Mouse (Mus musculus) midbrain, embryonic 15.5 days (tissue): Measurements from ENCODE around the gene Epm2a. TPM values are rescaled to one million over a fixed set of nuclear protein-coding genes. Genes with fewer than 3 reads are reported as not detected.
"Not testable (repeated sequence)": the region's sequence is repeated elsewhere in the genome, so short reads cannot be mapped to it uniquely, and the experiment has no call there.

Source experiments
- ATAC-seq: fragments of 200-750 bp; cut with Nextera tagmentation; replicated peaks from 2 replicates; pipeline ENCODE4 v1.8.0; 2017; ENCODE audit warnings: moderate TSS enrichment
- H3K27ac ChIP-seq: fragments of 300-500 bp; sonication (generic); 2 replicates; pipeline ENCODE4 v1.5.1; 2015; ENCODE audit warnings: mild to moderate bottlenecking, inconsistent platforms
- H3K27me3 ChIP-seq: fragments of 300-500 bp; sonication (generic); replicated peaks from 2 replicates; pipeline ENCODE4 v1.6.1; 2015; ENCODE audit warnings: inconsistent platforms
- H3K36me3 ChIP-seq: fragments of 300-500 bp; sonication (generic); replicated peaks from 2 replicates; pipeline ENCODE4 v1.6.1; 2015; ENCODE audit warnings: inconsistent platforms
- H3K4me1 ChIP-seq: fragments of 300-500 bp; sonication (generic); 2 replicates; pipeline ENCODE4 v1.6.1; 2015; ENCODE audit warnings: inconsistent platforms
- H3K4me2 ChIP-seq: fragments of 300-500 bp; sonication (generic); 2 replicates; pipeline ENCODE4 v1.6.1; 2015; ENCODE audit warnings: inconsistent platforms, mild to moderate bottlenecking, moderate library complexity
- H3K4me3 ChIP-seq: fragments of 300-500 bp; sonication (generic); 2 replicates; pipeline ENCODE4 v1.5.1; 2015; ENCODE audit warnings: mild to moderate bottlenecking, inconsistent platforms
- H3K9ac ChIP-seq: fragments of 300-500 bp; sonication (generic); 2 replicates; pipeline ENCODE4 v1.6.1; 2015; ENCODE audit warnings: mild to moderate bottlenecking, inconsistent platforms
- H3K9me3 ChIP-seq: fragments of 300-500 bp; sonication (generic); 2 replicates; pipeline ENCODE4 v1.6.1; 2016; ENCODE audit warnings: inconsistent platforms
- WGBS: fragments of 180-500 bp; shearing (Covaris S2); methylation state at CpG from one replicate; pipeline ENCODE4 v1.1.7; 2015; ENCODE audit warnings: mixed read lengths; 5-methylcytosine and 5-hydroxymethylcytosine counted together
- polyA plus RNA-seq: library from polyadenylated mRNA; unstranded; fragments of >200 nt; fragmentation: Nextera tagmentation; extraction: Ambion mirVana; gene quantifications from 2 replicates; pipeline ENCODE4 v1.2.1, GENCODE M21; 2015

Gene Epm2a
- polyA plus RNA-seq, 1 experiment from 2014 or later, result 1.6 TPM

GRCm38 (mm10) chr10:11344536-11345468, 1.6 kb downstream of the Epm2a start:
- ATAC-seq, result no peak
- Histone ChIP-seq H3K27me3 (no peaks in the 10 kb centered on the region), H3K9ac (no peak overlapping the region), H3K9me3 (no peaks in the 10 kb centered on the region), H3K27ac (no peak overlapping the region), H3K36me3 (no peaks in the 10 kb centered on the region), H3K4me2 (peak overlapping the region; percentile 60; the same call in 1 of the 2 replicates), H3K4me3 (no peak overlapping the region), H3K4me1 (peaks cover 7% of the 10 kb centered on the region)
- WGBS, result 77% methylated on average over 18 of the region's 18 CpGs

DNA sequence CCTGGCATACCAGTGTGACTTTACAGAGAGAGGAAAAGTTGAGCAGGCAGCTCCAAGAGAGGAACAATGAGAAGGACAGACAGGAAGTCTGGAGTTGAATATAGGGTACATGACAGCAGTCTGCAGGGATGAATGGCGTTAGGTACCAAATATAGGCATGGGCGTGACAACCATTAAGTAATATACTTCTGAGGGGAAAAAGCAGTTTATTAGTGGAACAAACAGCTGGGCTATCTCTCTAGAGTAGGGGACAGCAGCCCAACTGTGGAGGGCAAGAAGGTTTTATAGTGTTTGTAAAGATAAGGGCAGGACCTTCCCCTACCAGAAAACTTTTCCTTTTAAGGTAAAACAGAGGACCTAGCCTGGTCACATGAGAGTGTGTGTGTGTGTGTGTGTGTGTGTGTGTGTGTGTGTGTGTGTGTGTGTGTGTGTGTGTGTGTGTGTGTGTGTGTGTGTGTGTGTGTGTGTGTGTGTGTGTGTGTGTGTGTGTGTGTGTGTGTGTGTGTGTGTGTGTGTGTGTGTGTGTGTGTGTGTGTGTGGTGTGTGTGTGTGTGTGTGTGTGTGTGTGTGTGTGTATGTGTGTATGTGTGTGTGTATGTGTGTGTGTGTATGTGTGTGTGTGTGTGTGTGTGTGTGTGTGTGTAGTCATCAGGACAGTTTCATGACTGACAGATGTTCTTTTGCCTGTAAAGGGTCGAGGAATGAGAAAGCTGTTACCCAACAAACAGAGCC, 7.2 kb downstream of the Epm2a start:
- H3K27ac ChIP-seq, ATAC-seq, H3K9ac ChIP-seq, H3K4me3 ChIP-seq, H3K36me3 ChIP-seq, H3K4me1 ChIP-seq, H3K4me2 ChIP-seq, H3K9me3 ChIP-seq, H3K27me3 ChIP-seq: not testable (repeated sequence)
- WGBS, result 90% methylated on average over 3 of the region's 3 CpGs

- no peak overlapping the region for H3K9ac ChIP-seq
- H3K4me1 ChIP-seq, result no peaks in the 10 kb centered on the region
- H3K4me2 ChIP-seq, result no peak overlapping the region
- no peak overlapping the region for H3K27ac ChIP-seq
- no peaks in the 10 kb centered on the region for H3K36me3 ChIP-seq
- no peaks in the 10 kb centered on the region for H3K9me3 ChIP-seq
- no peak for ATAC-seq
- no peaks in the 10 kb centered on the region for H3K27me3 ChIP-seq
- 91% methylated on average over 8 of the region's 8 CpGs for WGBS
- H3K4me3 ChIP-seq, result no peak overlapping the region
These were observed 11.4 kb downstream of the Epm2a start for GRCm38 (mm10) chr10:11354609-11355008.

GRCm38 (mm10) chr10:11361985-11362692, 18.9 kb downstream of the Epm2a start:
- ATAC-seq, result peak; percentile 80
- WGBS, result 63% methylated on average over 5 of the region's 5 CpGs
- H3K27me3 ChIP-seq, result no peaks in the 10 kb centered on the region

DNA sequence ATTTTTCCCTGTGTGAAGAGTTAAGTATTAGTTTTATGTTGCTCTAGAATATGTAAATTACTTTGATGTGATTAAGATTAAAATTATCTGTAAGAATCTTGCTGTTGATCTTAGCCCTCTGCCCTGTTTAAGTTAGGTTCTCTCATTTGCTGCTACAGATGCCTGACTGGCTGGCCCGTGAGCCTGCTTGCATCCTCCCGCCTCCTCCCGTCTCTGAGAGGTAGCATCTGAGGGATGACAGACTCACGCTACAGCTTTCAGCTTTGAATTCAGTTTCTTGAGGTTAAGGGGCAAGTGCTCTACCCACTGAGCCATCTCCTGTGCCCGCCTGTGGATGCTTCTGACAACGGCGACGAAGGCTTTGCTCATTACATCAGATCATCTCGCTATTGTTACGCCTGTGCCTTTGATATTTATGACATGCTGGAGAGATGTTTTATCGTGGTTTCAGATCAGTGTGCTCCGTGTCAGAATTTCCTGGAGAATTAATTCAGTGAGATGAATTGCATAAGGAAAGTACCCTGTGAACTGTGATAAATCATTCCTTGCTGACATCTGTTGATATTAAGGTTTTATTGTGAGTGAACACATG, 19.8 kb downstream of the Epm2a start:
- ATAC-seq, result peak; percentile 48; the same call in 1 of the 2 replicates
- Histone ChIP-seq H3K36me3 (no peaks in the 10 kb centered on the region), H3K4me2 (no peak overlapping the region), H3K27ac (no peak overlapping the region), H3K9me3 (no peaks in the 10 kb centered on the region), H3K9ac (no peak overlapping the region), H3K4me3 (no peak overlapping the region), H3K27me3 (no peaks in the 10 kb centered on the region), H3K4me1 (no peaks in the 10 kb centered on the region)
- WGBS, result 70% methylated on average over 12 of the region's 12 CpGs

More at GRCm38 (mm10) chr10:11361985-11362692, 18.9 kb downstream of the Epm2a start:
- no peaks in the 10 kb centered on the region for H3K9me3 ChIP-seq
- H3K4me1 ChIP-seq, result no peaks in the 10 kb centered on the region
- no peak overlapping the region for H3K9ac ChIP-seq
- H3K4me2 ChIP-seq, result no peak overlapping the region
- no peaks in the 10 kb centered on the region for H3K36me3 ChIP-seq
- H3K27ac ChIP-seq, result no peak overlapping the region
- H3K4me3 ChIP-seq, result no peak overlapping the region

- Histone ChIP-seq H3K4me3 (no peak overlapping the region), H3K4me1 (no peaks in the 10 kb centered on the region), H3K9ac (no peak overlapping the region), H3K4me2 (no peak overlapping the region), H3K27me3 (no peaks in the 10 kb centered on the region), H3K9me3 (no peaks in the 10 kb centered on the region), H3K36me3 (no peaks in the 10 kb centered on the region), H3K27ac (no peak overlapping the region)
- ATAC-seq, result no peak
- 73% methylated on average over 2 of the region's 2 CpGs for WGBS
These were observed 38.1 kb downstream of the Epm2a start for GRCm38 (mm10) chr10:11381302-11381701.

DNA sequence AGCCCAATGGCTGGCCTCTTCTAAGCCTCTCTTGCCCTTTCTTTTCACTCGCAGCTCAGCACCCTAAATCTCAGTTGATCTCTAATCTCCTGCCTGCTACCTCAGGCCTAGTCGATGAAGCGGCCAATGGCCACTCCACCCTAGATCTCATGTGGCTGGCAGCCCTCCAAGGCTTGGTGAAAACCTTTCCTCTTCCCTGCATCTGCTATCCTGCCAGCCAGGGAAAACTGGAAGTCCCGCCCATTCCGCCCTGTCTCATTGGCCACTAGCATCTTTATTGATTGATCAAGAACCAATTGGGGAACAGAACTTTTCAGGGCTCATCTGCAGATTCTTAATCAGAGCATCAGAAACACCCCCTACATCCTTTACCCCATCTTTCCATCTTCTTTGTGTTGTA, 67.7 kb downstream of the Epm2a start:
- no peak overlapping the region for H3K4me3 ChIP-seq
- WGBS, result 83% methylated on average over 5 of the region's 5 CpGs
- H3K4me1 ChIP-seq, result no peaks in the 10 kb centered on the region
- H3K9ac ChIP-seq, result no peak overlapping the region
- no peak overlapping the region for H3K4me2 ChIP-seq
- H3K9me3 ChIP-seq, result no peaks in the 10 kb centered on the region
- no peaks in the 10 kb centered on the region for H3K27me3 ChIP-seq
- no peak overlapping the region for H3K27ac ChIP-seq
- no peak for ATAC-seq
- no peaks in the 10 kb centered on the region for H3K36me3 ChIP-seq

DNA sequence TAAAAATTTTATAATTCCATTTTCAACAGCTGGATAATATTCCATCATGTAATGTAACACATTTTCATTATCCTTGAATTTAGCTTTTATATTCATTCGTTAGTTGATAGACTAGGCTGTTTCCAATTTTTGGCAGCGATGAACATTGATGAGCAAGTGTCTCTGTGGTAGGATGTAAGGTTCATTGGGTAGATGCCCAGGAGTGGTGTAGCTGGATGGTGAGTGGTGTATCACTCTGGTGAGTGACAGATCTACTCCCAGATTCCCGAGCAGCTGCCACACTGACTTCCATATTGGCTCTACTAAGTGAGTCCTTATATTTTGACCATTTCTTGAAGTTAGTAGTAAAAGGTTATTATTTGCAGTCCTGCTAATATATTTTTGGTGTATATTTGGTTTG, 76.9 kb downstream of the Epm2a start:
- Histone ChIP-seq H3K4me2 (no peak overlapping the region), H3K27me3 (no peaks in the 10 kb centered on the region), H3K4me3 (no peak overlapping the region), H3K27ac (no peak overlapping the region), H3K9me3 (no peaks in the 10 kb centered on the region), H3K4me1 (no peaks in the 10 kb centered on the region), H3K36me3 (no peaks in the 10 kb centered on the region), H3K9ac (no peak overlapping the region)
- WGBS, result 97% methylated on average over 3 of the region's 3 CpGs
- no peak for ATAC-seq

DNA sequence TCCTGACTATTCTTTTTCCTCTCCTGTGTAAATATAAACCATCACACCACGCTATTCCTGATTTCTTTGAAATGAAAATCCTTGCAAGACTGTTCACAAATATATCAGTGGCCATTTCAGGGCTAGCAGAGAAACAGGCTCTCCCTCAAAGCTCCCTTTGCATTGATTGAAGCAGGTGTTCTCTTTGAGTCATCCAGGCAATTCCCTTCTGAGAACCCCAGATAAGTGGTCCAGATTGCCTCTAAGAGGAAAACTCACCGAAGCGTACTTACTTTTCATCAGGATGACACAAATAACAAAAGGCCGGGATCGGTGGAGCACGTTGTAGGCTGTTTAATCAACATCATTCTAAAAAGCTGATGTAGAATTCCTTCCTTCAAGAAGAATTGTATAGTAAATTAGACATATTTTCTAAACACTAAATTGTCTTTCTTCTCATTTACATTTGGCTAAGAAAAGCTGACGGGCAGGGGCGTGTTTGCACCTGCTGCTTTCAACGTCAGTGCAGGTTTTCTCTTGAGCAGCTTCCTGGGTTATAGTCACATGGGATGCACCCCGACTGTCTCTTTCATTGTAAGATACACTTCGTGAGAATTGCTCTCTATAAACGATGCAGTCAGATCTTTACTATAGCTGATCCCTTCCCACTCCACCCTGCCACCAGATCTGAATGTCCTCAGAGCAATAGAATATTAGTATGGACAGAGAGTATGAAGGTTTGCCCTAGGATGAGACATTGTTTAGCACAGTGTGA, 86.0 kb downstream of the Epm2a start:
- Histone ChIP-seq H3K4me1 (no peaks in the 10 kb centered on the region), H3K4me2 (no peak overlapping the region), H3K4me3 (no peak overlapping the region), H3K27me3 (no peaks in the 10 kb centered on the region), H3K36me3 (no peaks in the 10 kb centered on the region), H3K9me3 (no peaks in the 10 kb centered on the region), H3K27ac (no peak overlapping the region), H3K9ac (no peak overlapping the region)
- 61% methylated on average over 12 of the region's 12 CpGs for WGBS
- ATAC-seq, result no peak; the same call in 1 of the 2 replicates

GRCm38 (mm10) chr10:11436961-11437360, 93.8 kb downstream of the Epm2a start:
- Histone ChIP-seq H3K36me3 (no peaks in the 10 kb centered on the region), H3K9me3 (no peaks in the 10 kb centered on the region), H3K27me3 (no peaks in the 10 kb centered on the region), H3K27ac (no peak overlapping the region), H3K4me2 (no peak overlapping the region), H3K4me1 (no peaks in the 10 kb centered on the region), H3K4me3 (no peak overlapping the region), H3K9ac (no peak overlapping the region)
- no peak for ATAC-seq
- WGBS, result 75% methylated on average over 1 of the region's 1 CpGs

DNA sequence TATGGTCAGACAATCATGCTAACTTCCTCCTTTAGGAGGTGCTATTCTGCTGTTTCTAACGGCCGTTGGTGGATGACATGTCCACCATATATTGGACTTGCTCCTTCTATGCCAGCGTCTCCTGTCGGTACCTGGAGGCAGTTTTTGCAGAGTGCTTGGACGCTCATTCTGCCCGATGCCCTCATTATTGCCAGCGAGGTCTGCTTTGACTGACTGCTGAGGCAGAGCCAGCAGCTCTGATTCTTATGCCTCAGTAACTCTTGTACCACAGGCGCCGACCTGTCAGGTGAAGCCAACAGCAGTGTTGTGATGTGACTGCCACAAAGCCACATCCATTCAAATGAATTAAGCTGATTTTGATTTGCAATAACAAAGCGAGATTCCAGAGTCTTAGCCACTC, 95.3 kb downstream of the Epm2a start:
- 0 out of 2 replicates have a peak, but pooled peaks have one; percentile 30 for ATAC-seq
- Histone ChIP-seq H3K9me3 (no peaks in the 10 kb centered on the region), H3K4me3 (no peak overlapping the region), H3K27ac (no peak overlapping the region), H3K4me1 (no peaks in the 10 kb centered on the region), H3K4me2 (no peak overlapping the region), H3K27me3 (no peaks in the 10 kb centered on the region), H3K36me3 (no peaks in the 10 kb centered on the region), H3K9ac (no peak overlapping the region)
- WGBS, result 87% methylated on average over 10 of the region's 10 CpGs
